Comparison of ENCODE assay signal across 12 mouse cellular contexts in genomic region chr13:37595196-37595595, GRCm38 (mm10).
DNase-seq lines count a peak whose midpoint lies in the region; ATAC-seq and TF ChIP-seq lines count a peak whose summit lies in the region.
"Had no signal": no experiment of that assay in that cellular context is flagged by ENCODE, and none has a peak within 500 bp of the region (broad histone marks: within the 10 kb centered on the region; RNA-seq: fewer than 3 reads in every experiment).

No protein-coding gene starts in this region.

- no peaks in the 10 kb centered on the region for H3K9me3 ChIP-seq in heart, embryonic 16.5 days (replicated peaks; ENCODE audit: control insufficient read depth, low read length)
- H3K9me3 ChIP-seq: limb, embryonic 13.5 days had no signal

- no peak; the same call in 1 of the 2 replicates for ATAC-seq in heart, embryonic 16.5 days (replicated peaks; ENCODE audit: extremely low read depth, insufficient read depth, low FRiP score)
- peak; percentile 64 for ATAC-seq in megakaryocyte, adult 5-6 weeks (ENCODE audit: poor library complexity, severe bottlenecking)
- ATAC-seq: intestine, embryonic 16.5 days had no signal

- no peaks in the 10 kb centered on the region for H3K27me3 ChIP-seq in heart, embryonic 16.5 days (ENCODE audit: control insufficient read depth, insufficient read depth, low read length)
- H3K27me3 ChIP-seq: limb, embryonic 13.5 days had no signal

- H3K4me1 ChIP-seq in heart, embryonic 16.5 days (ENCODE audit: control insufficient read depth, insufficient read depth, low read length) = peaks cover 4% of the 10 kb centered on the region
- H3K4me1 ChIP-seq in bone marrow macrophage, adult 2 months (ENCODE audit: control insufficient read depth, insufficient read depth, low read length) = peaks cover 17% of the 10 kb centered on the region
- H3K4me1 ChIP-seq: limb, embryonic 13.5 days had no signal

- WGBS in heart, embryonic 16.5 days = 39% methylated on average over 8 of the region's 8 CpGs

- no peak overlapping the region; the same call in 1 of the 2 replicates for H3K9ac ChIP-seq in heart, embryonic 16.5 days (ENCODE audit: low read length)
- H3K9ac ChIP-seq: limb, embryonic 13.5 days had no signal

- H3K27ac ChIP-seq in heart, embryonic 16.5 days (ENCODE audit: low read length) = peak overlapping the region; percentile 44
- peak overlapping the region; percentile 83 for H3K27ac ChIP-seq in bone marrow macrophage, adult 2 months (ENCODE audit: insufficient read depth, low read depth, low read length)
- H3K27ac ChIP-seq: limb, embryonic 13.5 days had no signal

- no peaks in the 10 kb centered on the region for H3K36me3 ChIP-seq in heart, embryonic 16.5 days (ENCODE audit: control insufficient read depth, insufficient read depth)
- H3K36me3 ChIP-seq: limb, embryonic 13.5 days had no signal

- H3K4me3 ChIP-seq in heart, embryonic 16.5 days (ENCODE audit: low read length) = no peak overlapping the region
- H3K4me3 ChIP-seq in bone marrow macrophage, adult 2 months (ENCODE audit: insufficient read depth, low read length) = no peak overlapping the region
- H3K4me3 ChIP-seq: erythroblast, embryonic 14.5 days; limb, embryonic 13.5 days had no signal

- TF ChIP-seq CTCF in bone marrow macrophage, adult 2 months (IDR thresholded peaks at IDR 0.05; ENCODE audit: low read depth, low read length) = no peak

- no peak for TF ChIP-seq POLR2A in bone marrow macrophage, adult 2 months (IDR thresholded peaks at IDR 0.05; ENCODE audit: borderline replicate concordance, low read depth, low read length)

- no peak for DNase-seq in heart, postnatal 36 days
- peak; percentile 58 for DNase-seq in kidney, adult 9 months
- no peak for DNase-seq in urinary bladder, postnatal 25 days (ENCODE audit: low spot score)
- DNase-seq in adrenal gland, adult 8-10 months = no peak
- no peak for DNase-seq in layer of hippocampus, postnatal 36 days
- DNase-seq: gastrocnemius, postnatal 25 days had no signal

- intact Hi-C loops in heart, postnatal 36 days (cut with DNase I) = no loop called here

- H3K4me2 ChIP-seq in heart, embryonic 16.5 days (ENCODE audit: low read depth, low read length) = no peak overlapping the region
- H3K4me2 ChIP-seq: limb, embryonic 13.5 days had no signal
